Mouse (Mus musculus) liver, embryonic 18 days (tissue): ENCODE data around the gene Pdzph1. TPM values are rescaled to one million over a fixed set of nuclear protein-coding genes. Genes with fewer than 3 reads are reported as not detected.

Source experiments
- polyA plus RNA-seq: library from polyadenylated mRNA; depleted of rRNA; stranded (reverse); fragments of >200 nt; gene quantifications from 2 replicates; pipeline ENCODE4 v1.2.3, GENCODE M21; 2012; rRNA removed

Gene Pdzph1
- polyA plus RNA-seq: 0.04 TPM in 1 of 2 replicates, not detected in the other

GRCm38 (mm10) chr17:58991275-58991674 lies at the start of gene Pdzph1:
TSS of gene Pdzph1 (minus strand) at chr17:58991375.

GRCm38 (mm10) chr17:59013091-59013459 lies 21.9 kb upstream of the Pdzph1 start, which contains the start of gene Nudt12:
TSS of gene Nudt12 (minus strand) at chr17:59013372.

Other genes starting within 250 kb of the Pdzph1 start
- gene Nudt12, start 22.0 kb upstream of the Pdzph1 start, polyA plus RNA-seq: 5.1 and 6.5 TPM in 2 replicates